Mouse (Mus musculus) T-helper 1 cell (primary cell): ENCODE results near the gene Eif2d.
"Not testable (repeated sequence)": the region's sequence is repeated elsewhere in the genome, so short reads cannot be mapped to it uniquely, and the experiment has no call there.

Experiments
- in situ Hi-C: fragments of 300-600 bp; cut with MboI, MseI; formaldehyde crosslinking; loops from one replicate; pipeline ENCODE4 v1.15.1; 2025; ENCODE audit warnings: high pct_unique_total_duplicates

The Eif2d gene

GRCm38 (mm10) chr1:131139102-131140095, 13.6 kb upstream of the Eif2d start:
- in situ Hi-C loops, result no loop called here

GRCm38 (mm10) chr1:131141449-131141848, 11.5 kb upstream of the Eif2d start:
- in situ Hi-C loops, result no loop called here

GRCm38 (mm10) chr1:131142472-131142871, 10.5 kb upstream of the Eif2d start:
- in situ Hi-C loops, result no loop called here

- in situ Hi-C loops, result not testable (repeated sequence)
Observed at GRCm38 (mm10) chr1:131145222-131145621, 7.8 kb upstream of the Eif2d start.

GRCm38 (mm10) chr1:131146181-131146614, 6.8 kb upstream of the Eif2d start:
- in situ Hi-C loops, result no loop called here

- in situ Hi-C loops, result no loop called here
Observed at GRCm38 (mm10) chr1:131149496-131149895, 3.5 kb upstream of the Eif2d start.

GRCm38 (mm10) chr1:131155456-131155855, 2.5 kb downstream of the Eif2d start:
- in situ Hi-C loops, result no loop called here

- in situ Hi-C loops, result not testable (repeated sequence)
Observed at GRCm38 (mm10) chr1:131159573-131160327, 6.8 kb downstream of the Eif2d start.

GRCm38 (mm10) chr1:131161091-131161490, 8.1 kb downstream of the Eif2d start:
- in situ Hi-C loops, result no loop called here

GRCm38 (mm10) chr1:131164427-131164826, 11.4 kb downstream of the Eif2d start:
- in situ Hi-C loops, result no loop called here

GRCm38 (mm10) chr1:131167612-131168011, 14.6 kb downstream of the Eif2d start:
- in situ Hi-C loops, result no loop called here

GRCm38 (mm10) chr1:131173001-131173400, 20.0 kb downstream of the Eif2d start:
- in situ Hi-C loops, result no loop called here

- in situ Hi-C loops, result no loop called here
Observed at GRCm38 (mm10) chr1:131173809-131174208, 20.8 kb downstream of the Eif2d start.

- in situ Hi-C loops, result no loop called here
Observed at GRCm38 (mm10) chr1:131174299-131174861, 21.4 kb downstream of the Eif2d start.

- in situ Hi-C loops, result no loop called here
Observed at GRCm38 (mm10) chr1:131175189-131175588, 22.2 kb downstream of the Eif2d start.

GRCm38 (mm10) chr1:131175819-131176218, 22.8 kb downstream of the Eif2d start:
- in situ Hi-C loops, result no loop called here

- in situ Hi-C loops, result no loop called here
Observed at GRCm38 (mm10) chr1:131177249-131177648, 24.3 kb downstream of the Eif2d start.

GRCm38 (mm10) chr1:131178083-131178482, 25.1 kb downstream of the Eif2d start:
- in situ Hi-C loops, result no loop called here

GRCm38 (mm10) chr1:131180386-131180785, 27.4 kb downstream of the Eif2d start:
- in situ Hi-C loops, result loop anchor here (5.0 kb wide), 1 partner anchor 82 kb away; no protein-coding TSS in a partner anchor

GRCm38 (mm10) chr1:131181642-131182527, 28.9 kb downstream of the Eif2d start:
- in situ Hi-C loops, result loop anchor here (5.0 kb wide), 1 partner anchor 80 kb away; no protein-coding TSS in a partner anchor

GRCm38 (mm10) chr1:131183201-131183600, 30.2 kb downstream of the Eif2d start:
- in situ Hi-C loops, result loop anchor here (5.0 kb wide), 1 partner anchor 79 kb away; no protein-coding TSS in a partner anchor
